Mouse (Mus musculus): ENCODE measurements around the gene Pitpnm2. TPM values are rescaled to one million over a fixed set of nuclear protein-coding genes. Genes with fewer than 3 reads are reported as not detected.

Gene Pitpnm2
- polyA plus RNA-seq, 1 experiment, result 5.3 TPM

DNA sequence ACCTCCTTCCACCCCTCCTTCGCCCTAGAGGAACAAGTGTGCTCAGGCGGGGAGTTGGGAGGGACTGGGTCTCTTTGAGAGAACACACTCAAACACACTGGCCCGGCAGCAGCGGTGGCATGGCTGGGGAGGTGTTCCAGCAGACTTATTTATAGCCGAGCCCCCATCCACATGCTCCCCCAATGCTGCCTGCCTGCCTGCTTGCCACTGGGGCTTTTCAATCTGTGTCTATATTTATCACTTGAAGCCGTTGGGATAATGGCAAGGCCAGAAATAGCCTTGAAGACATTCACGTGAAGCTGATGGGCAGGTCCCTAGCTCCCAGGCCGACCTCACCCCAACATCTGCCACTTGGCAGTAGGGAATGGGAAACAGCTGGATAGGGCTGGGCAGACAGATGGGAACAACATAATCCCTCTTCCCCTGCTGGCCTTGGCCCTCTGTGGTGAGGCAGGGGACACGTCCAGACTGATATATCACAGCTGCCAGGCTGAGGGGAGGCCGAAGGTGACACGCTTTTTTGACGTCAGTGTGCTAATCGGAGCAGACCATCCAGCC lies 43.0 kb downstream of the Pitpnm2 start:
- no peaks in the 10 kb centered on the region for H3K36me3 ChIP-seq (ENCODE audit: control insufficient read depth, insufficient read depth)
- TF ChIP-seq REST (IDR thresholded peaks at IDR 0.05; ENCODE audit: insufficient read depth, insufficient read length), result no peak
- peak; percentile 66 for TF ChIP-seq TCF3 (IDR thresholded peaks at IDR 0.05; ENCODE audit: insufficient read length, low read depth)
- no peak for TF ChIP-seq E2F4 (IDR thresholded peaks at IDR 0.05; ENCODE audit: insufficient read depth)
- TF ChIP-seq CEBPB (IDR thresholded peaks at IDR 0.05; ENCODE audit: insufficient read depth, poor library complexity, severe bottlenecking), result no peak
- TF ChIP-seq USF1 (IDR thresholded peaks at IDR 0.05; ENCODE audit: low read depth), result no peak
- TF ChIP-seq POLR2A (IDR thresholded peaks at IDR 0.05; ENCODE audit: insufficient read length, low read depth), result no peak
- peak; percentile 73 to 87 (median 84) for TF ChIP-seq MYOG (IDR thresholded peaks at IDR 0.05; ENCODE audit: control insufficient read depth in 1 of 3, insufficient read depth in 1 of 3, insufficient read length in 2 of 3, low read depth in 2 of 3)
- peak; percentile 43 to 93 (median 91) for TF ChIP-seq MYOD1 (IDR thresholded peaks at IDR 0.05; ENCODE audit: control insufficient read depth in 1 of 3, insufficient read length in 2 of 3, low read depth in 2 of 3)
- TF ChIP-seq TCF12 (IDR thresholded peaks at IDR 0.05; ENCODE audit: insufficient read depth, poor library complexity, severe bottlenecking), result peak; percentile 70
- H3K27me3 ChIP-seq (ENCODE audit: control insufficient read depth, insufficient read depth, insufficient read length), result no peaks in the 10 kb centered on the region
- no peaks in the 10 kb centered on the region for H3K79me2 ChIP-seq (ENCODE audit: control insufficient read depth, insufficient read depth)
- no peak overlapping the region for H3ac ChIP-seq (ENCODE audit: control insufficient read depth, insufficient read length)
- no peak overlapping the region for H3K4me3 ChIP-seq
- H3K4me2 ChIP-seq (ENCODE audit: low read depth), result peak overlapping the region; percentile 16

DNA sequence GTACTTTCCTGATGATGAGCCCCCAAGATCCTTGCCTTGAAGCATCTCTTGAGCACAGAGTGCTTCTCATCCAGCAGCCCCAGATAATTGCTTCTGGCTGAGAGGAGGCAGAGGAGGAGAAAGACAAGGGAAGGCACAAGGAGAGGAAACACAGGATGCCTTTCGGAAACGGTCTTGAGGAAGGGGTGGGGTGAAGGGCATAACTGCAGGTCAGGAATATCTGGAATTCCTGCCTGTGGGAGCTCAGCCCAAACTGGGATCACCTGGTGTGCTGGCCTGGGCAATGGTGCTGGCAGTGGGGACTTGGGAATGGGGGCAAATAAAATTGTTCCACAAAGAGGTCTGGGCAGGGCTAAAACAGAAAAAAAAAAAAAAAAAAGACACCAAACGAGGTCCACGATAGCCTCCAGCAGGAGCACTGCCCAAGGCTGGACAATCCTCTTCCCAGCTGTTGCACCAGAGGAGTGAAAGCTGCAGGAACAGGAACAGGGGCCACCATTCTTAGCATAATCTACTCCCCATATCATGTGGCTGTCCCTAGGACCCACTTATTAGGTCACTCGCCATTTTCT lies 43.7 kb downstream of the Pitpnm2 start:
- no peaks in the 10 kb centered on the region for H3K79me2 ChIP-seq (ENCODE audit: control insufficient read depth, insufficient read depth)
- H3K4me2 ChIP-seq (ENCODE audit: low read depth), result peak overlapping the region; percentile 16
- no peaks in the 10 kb centered on the region for H3K27me3 ChIP-seq (ENCODE audit: control insufficient read depth, insufficient read depth, insufficient read length)
- TF ChIP-seq MYOG (IDR thresholded peaks at IDR 0.05; ENCODE audit: control insufficient read depth in 1 of 3, insufficient read depth in 1 of 3, insufficient read length in 2 of 3, low read depth in 2 of 3), result no peak
- TF ChIP-seq USF1 (IDR thresholded peaks at IDR 0.05; ENCODE audit: low read depth), result no peak
- peak in 1 of 3 experiments; percentile 2 for TF ChIP-seq MYOD1 (IDR thresholded peaks at IDR 0.05; ENCODE audit: control insufficient read depth in 1 of 3, insufficient read length in 2 of 3, low read depth in 2 of 3)
- no peak for TF ChIP-seq MAX (IDR thresholded peaks at IDR 0.05; ENCODE audit: low read depth)
- no peak for TF ChIP-seq POLR2A (IDR thresholded peaks at IDR 0.05; ENCODE audit: insufficient read length, low read depth)
- H3K4me3 ChIP-seq, result no peak overlapping the region
- no peaks in the 10 kb centered on the region for H3K36me3 ChIP-seq (ENCODE audit: control insufficient read depth, insufficient read depth)
- H3ac ChIP-seq (ENCODE audit: control insufficient read depth, insufficient read length), result no peak overlapping the region

DNA sequence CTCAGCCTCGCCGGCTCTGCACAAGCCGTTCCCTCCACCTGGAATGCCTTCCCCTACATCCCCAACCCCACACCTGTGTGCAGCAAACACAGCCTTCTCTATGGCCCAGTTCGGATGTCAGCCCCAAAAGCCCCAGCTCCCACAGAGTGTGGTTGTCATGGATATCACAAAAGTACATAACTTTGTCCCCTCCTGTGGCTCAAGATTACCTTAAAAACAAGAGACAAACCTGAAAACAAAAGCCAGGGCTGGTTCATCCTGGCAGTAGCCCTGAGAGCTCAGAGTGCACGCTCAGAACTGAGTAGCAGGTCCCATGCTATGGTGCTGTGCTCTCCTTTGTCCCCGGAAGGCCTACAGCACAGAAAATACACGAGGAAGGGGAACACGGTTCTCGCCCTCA lies 44.3 kb downstream of the Pitpnm2 start:
- Histone ChIP-seq H3K4me2 (ENCODE audit: low read depth) (no peak overlapping the region), H3K4me3 (no peak overlapping the region), H3K79me2 (ENCODE audit: control insufficient read depth, insufficient read depth) (no peaks in the 10 kb centered on the region), H3ac (ENCODE audit: control insufficient read depth, insufficient read length) (no peak overlapping the region), H3K27me3 (ENCODE audit: control insufficient read depth, insufficient read depth, insufficient read length) (no peaks in the 10 kb centered on the region), H3K36me3 (ENCODE audit: control insufficient read depth, insufficient read depth) (no peaks in the 10 kb centered on the region)
- TF ChIP-seq POLR2AphosphoS2 (IDR thresholded peaks at IDR 0.05; ENCODE audit: insufficient read length, low read depth) (no peak), MYOD1 (IDR thresholded peaks at IDR 0.05; ENCODE audit: control insufficient read depth in 1 of 3, insufficient read length in 2 of 3, low read depth in 2 of 3) (no peak), MYOG (IDR thresholded peaks at IDR 0.05; ENCODE audit: control insufficient read depth in 1 of 3, insufficient read depth in 1 of 3, insufficient read length in 2 of 3, low read depth in 2 of 3) (no peak), REST (IDR thresholded peaks at IDR 0.05; ENCODE audit: insufficient read depth, insufficient read length) (no peak), E2F4 (IDR thresholded peaks at IDR 0.05; ENCODE audit: insufficient read depth) (no peak), MAX (IDR thresholded peaks at IDR 0.05; ENCODE audit: low read depth) (no peak), CEBPB (IDR thresholded peaks at IDR 0.05; ENCODE audit: insufficient read depth, poor library complexity, severe bottlenecking) (no peak), SRF (IDR thresholded peaks at IDR 0.05; ENCODE audit: control insufficient read depth, insufficient read length, low read depth) (no peak), TCF3 (IDR thresholded peaks at IDR 0.05; ENCODE audit: insufficient read length, low read depth) (no peak), USF1 (IDR thresholded peaks at IDR 0.05; ENCODE audit: low read depth) (no peak), TCF12 (IDR thresholded peaks at IDR 0.05; ENCODE audit: insufficient read depth, poor library complexity, severe bottlenecking) (no peak)

DNA sequence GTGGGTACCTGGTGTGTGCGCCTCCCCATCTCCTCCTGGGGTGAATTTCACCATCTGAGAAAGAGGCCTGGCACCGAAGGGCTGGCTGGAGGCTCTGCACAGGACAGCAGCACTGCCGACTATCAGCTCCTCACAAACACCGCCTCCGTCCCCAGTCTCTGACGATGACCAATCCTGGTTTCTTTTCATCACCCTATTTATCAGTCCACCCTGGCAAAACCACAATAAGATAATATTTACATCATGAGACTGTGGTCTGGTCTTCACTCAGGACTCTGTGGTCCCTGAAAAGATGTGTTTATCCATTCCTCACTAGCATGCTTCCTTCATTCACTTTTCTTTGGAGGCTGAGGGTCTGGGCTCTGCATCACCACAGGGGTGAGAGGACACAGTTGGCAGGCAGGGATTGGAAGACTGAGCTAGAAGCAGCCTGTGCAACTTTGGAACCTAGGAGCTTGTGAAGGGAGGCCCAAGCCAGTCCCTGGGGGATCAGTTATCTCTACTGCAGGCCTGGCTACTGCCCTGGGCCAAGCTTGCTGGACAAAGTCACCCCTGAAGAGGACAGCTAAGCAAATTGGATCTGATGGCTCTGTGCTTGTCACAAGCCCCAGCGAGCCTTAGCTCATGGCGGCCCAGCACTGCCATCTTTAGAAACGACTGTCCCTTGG lies 45.3 kb downstream of the Pitpnm2 start:
- TF ChIP-seq POLR2AphosphoS2 (IDR thresholded peaks at IDR 0.05; ENCODE audit: insufficient read length, low read depth) (no peak), TCF3 (IDR thresholded peaks at IDR 0.05; ENCODE audit: insufficient read length, low read depth) (no peak), SRF (IDR thresholded peaks at IDR 0.05; ENCODE audit: control insufficient read depth, insufficient read length, low read depth) (no peak), USF1 (IDR thresholded peaks at IDR 0.05; ENCODE audit: low read depth) (no peak), MAX (IDR thresholded peaks at IDR 0.05; ENCODE audit: low read depth) (no peak), REST (IDR thresholded peaks at IDR 0.05; ENCODE audit: insufficient read depth, insufficient read length) (no peak), E2F4 (IDR thresholded peaks at IDR 0.05; ENCODE audit: insufficient read depth) (no peak), CEBPB (IDR thresholded peaks at IDR 0.05; ENCODE audit: insufficient read depth, poor library complexity, severe bottlenecking) (no peak)
- Histone ChIP-seq H3K79me2 (ENCODE audit: control insufficient read depth, insufficient read depth) (no peaks in the 10 kb centered on the region), H3K4me2 (ENCODE audit: low read depth) (peak overlapping the region; percentile 4), H3K36me3 (ENCODE audit: control insufficient read depth, insufficient read depth) (no peaks in the 10 kb centered on the region), H3ac (ENCODE audit: control insufficient read depth, insufficient read length) (no peak overlapping the region), H3K27me3 (ENCODE audit: control insufficient read depth, insufficient read depth, insufficient read length) (no peaks in the 10 kb centered on the region), H3K4me3 (no peak overlapping the region)

DNA sequence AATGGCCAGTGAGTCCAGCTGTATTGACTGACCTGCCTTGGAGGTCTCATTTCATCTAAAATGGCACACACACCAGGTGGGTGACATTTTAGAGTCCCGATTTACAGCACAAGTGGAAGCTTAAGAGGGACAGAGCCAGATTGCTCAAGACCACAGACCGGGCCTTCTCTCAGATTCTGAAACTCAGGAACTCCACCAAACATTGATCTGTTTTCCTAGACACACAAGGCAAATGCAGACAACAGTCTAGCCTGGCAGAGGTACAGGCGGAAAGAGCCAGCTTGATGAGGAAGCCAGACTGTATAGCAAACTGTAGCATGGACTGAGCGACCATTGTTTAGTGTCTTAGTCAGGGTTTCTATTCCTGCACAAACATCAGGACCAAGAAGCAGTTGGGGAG lies 46.3 kb downstream of the Pitpnm2 start:
- TF ChIP-seq MYOD1 (IDR thresholded peaks at IDR 0.05; ENCODE audit: control insufficient read depth in 1 of 3, insufficient read length in 2 of 3, low read depth in 2 of 3), result no peak
- TF ChIP-seq TCF3 (IDR thresholded peaks at IDR 0.05; ENCODE audit: insufficient read length, low read depth), result no peak
- no peak for TF ChIP-seq SRF (IDR thresholded peaks at IDR 0.05; ENCODE audit: control insufficient read depth, insufficient read length, low read depth)
- no peak for TF ChIP-seq POLR2AphosphoS2 (IDR thresholded peaks at IDR 0.05; ENCODE audit: insufficient read length, low read depth)
- no peak for TF ChIP-seq USF1 (IDR thresholded peaks at IDR 0.05; ENCODE audit: low read depth)
- no peak for TF ChIP-seq MYOG (IDR thresholded peaks at IDR 0.05; ENCODE audit: control insufficient read depth in 1 of 3, insufficient read depth in 1 of 3, insufficient read length in 2 of 3, low read depth in 2 of 3)
- no peak for TF ChIP-seq E2F4 (IDR thresholded peaks at IDR 0.05; ENCODE audit: insufficient read depth)
- TF ChIP-seq CEBPB (IDR thresholded peaks at IDR 0.05; ENCODE audit: insufficient read depth, poor library complexity, severe bottlenecking), result no peak
- TF ChIP-seq MAX (IDR thresholded peaks at IDR 0.05; ENCODE audit: low read depth), result no peak
- no peak for TF ChIP-seq TCF12 (IDR thresholded peaks at IDR 0.05; ENCODE audit: insufficient read depth, poor library complexity, severe bottlenecking)
- TF ChIP-seq POLR2A (IDR thresholded peaks at IDR 0.05; ENCODE audit: insufficient read length, low read depth), result no peak
- no peak for TF ChIP-seq REST (IDR thresholded peaks at IDR 0.05; ENCODE audit: insufficient read depth, insufficient read length)
- H3ac ChIP-seq (ENCODE audit: control insufficient read depth, insufficient read length), result no peak overlapping the region
- no peak overlapping the region for H3K4me3 ChIP-seq
- no peaks in the 10 kb centered on the region for H3K27me3 ChIP-seq (ENCODE audit: control insufficient read depth, insufficient read depth, insufficient read length)
- no peak overlapping the region for H3K4me2 ChIP-seq (ENCODE audit: low read depth)
- no peaks in the 10 kb centered on the region for H3K79me2 ChIP-seq (ENCODE audit: control insufficient read depth, insufficient read depth)
- no peaks in the 10 kb centered on the region for H3K36me3 ChIP-seq (ENCODE audit: control insufficient read depth, insufficient read depth)
